Mouse (Mus musculus) bone marrow, adult 2 months (tissue): ENCODE results near the gene Selenof.

Experiments
- CTCF ChIP-seq: fragments of 200-500 bp; IDR thresholded peaks from 2 replicates; pipeline ENCODE4 v1.5.1; 2011; ENCODE audit warnings: low read length, control low read depth; ENCODE audit not compliant: control insufficient read depth, insufficient read depth
- POLR2A ChIP-seq: fragments of 200-500 bp; IDR thresholded peaks from 2 replicates; pipeline ENCODE4 v1.6.1; 2011; ENCODE audit warnings: low read depth, mild to moderate bottlenecking, control low read depth, low read length, borderline replicate concordance; ENCODE audit not compliant: control insufficient read depth

- TF ChIP-seq POLR2A = no peak
- TF ChIP-seq CTCF = no peak
Observed at GRCm38 (mm10) chr3:144602413-144602812, 32.3 kb downstream of the Selenof start.
